Mouse (Mus musculus) skeletal muscle tissue, adult 2 months (tissue): ENCODE measurements around the gene Atf3.

ENCODE experiments used
- DNase-seq: peaks from one replicate; pipeline ENCODE4 v3.0.0-alpha.2; 2012; ENCODE audit warnings: low read depth, low spot score

The Atf3 gene

DNA sequence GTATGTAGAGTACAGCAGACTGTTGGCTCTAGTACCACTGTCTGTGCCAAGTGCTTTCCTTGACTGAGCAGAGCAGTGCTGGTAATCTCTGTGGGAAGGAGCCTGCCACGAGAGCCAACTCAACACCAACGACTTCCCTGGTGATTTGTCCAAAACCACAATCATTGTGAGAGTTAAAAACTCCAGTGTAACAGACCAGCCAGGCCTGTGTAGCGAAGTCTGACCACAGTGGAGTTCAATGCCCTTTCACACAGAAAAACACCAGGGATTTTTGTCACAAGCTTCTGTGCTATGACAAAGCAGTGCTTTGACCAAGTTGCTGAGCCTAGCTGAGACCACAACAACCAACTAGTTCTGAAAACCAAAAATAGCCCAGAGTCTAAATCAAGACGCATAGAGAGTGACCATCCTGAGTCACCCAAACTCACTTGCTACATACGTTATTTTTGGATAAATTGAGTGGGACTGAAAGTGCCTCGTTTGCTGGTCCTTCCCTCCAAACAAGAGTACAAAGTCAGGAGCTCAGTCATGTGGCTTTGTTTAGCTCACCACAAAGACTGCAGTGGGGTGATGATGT, 12.6 kb upstream of the Atf3 start:
- DNase-seq = no peak

DNA sequence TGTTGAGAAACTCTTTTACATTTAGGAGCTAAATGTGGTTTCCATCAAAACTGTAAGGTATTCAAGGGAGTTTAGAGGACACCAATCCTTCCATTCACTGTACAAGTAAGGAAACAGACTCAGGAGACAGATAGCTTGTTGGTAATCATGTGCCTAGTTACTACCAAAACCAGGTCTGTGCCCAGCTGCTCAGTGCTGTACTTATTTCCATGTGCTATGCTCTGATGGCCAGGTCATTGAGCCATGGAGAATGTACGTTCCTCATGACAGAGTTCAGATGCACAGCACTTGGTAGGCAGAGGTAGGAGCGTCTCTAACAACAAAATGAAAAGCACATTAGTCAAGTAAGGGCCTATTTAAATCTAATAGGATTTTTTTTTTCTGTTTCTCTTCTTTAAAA, 8.7 kb upstream of the Atf3 start:
- DNase-seq = no peak

DNA sequence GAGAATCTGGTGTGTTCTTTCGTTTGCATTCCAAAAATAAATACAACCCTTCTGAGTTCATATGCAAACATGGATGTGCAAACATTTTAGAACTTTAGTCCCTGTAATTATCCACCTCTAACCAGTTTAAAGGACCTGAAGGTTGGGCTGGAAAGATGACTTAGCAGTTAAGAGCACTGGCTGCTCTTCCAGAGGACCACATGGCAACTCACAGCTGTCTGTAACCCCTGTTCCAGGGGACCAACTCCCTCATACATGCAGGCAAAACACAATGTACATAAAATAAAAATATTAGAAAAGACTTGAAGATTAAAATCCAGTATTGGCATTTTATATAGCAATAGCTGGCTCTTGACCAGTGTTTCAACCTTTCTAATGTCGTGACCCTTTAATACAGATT, 7.9 kb upstream of the Atf3 start:
- no peak for DNase-seq

DNA sequence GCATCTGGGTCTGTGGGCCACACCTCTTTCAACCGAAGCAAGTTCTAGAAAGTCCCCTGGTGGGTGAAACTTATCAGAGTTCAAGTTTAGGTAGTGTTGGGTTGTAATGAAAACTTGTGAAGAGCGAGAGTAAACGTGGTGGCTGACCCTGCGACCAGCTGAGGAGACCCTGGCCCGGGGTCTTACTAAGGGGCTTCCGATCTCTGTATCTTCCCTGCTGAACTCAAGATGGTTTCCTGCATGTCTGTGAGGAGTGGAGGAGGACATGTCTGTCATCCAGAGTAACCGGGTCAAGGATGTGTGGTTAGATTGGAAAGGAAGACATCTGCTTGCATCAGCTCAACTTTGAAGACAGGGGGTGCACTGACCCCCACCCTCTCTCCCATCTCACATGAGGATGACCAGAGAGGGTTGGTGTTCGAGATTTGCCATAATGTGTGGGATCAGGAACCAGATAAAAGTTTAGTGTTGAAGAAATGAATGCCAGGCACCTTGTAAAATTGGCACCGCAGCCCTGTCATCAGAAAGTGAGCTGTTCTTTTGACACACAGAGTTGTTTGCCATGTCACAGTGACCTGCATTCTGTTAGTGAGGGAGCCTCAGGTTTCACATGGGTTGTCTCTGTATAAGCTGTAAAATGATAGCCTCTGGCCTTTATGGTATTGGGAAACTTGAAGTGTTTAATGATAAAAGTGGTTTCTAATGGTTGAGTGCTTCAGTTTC, 7.3 kb upstream of the Atf3 start:
- no peak for DNase-seq

DNA sequence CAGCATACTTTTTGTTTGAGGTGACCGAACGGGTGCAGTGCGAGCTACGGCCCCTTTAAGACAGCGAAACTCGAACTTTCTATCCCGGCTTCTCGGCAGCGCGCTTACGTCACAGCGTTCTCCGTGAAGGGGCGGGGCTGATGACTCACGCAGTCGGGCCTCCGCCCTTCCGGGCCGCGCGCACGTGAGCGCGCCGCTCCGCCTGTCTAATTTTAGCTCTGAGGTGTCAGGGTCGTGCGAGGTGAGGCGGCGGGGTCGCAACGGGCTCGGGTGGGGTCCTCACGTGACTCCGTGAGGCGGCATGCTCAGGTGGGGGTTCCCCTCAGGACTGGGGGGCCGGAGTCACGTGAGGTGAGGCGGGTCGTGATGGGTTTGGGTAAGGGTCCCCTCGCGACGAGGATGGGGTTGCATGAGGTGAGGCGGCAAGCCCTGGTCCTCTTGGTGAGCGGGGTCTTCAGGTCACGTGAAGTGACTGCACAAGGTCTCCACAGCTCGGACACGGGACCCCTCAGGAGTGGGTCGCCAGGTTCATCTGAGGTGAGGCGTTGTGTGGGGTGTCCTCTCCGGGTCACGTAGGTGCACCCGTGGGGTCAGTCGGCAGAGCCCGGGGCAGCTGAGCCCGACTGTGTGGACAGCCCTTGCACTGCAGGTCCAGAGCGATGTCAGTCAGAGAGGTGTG, 6.6 kb upstream of the Atf3 start:
- DNase-seq = peak; percentile 95

DNA sequence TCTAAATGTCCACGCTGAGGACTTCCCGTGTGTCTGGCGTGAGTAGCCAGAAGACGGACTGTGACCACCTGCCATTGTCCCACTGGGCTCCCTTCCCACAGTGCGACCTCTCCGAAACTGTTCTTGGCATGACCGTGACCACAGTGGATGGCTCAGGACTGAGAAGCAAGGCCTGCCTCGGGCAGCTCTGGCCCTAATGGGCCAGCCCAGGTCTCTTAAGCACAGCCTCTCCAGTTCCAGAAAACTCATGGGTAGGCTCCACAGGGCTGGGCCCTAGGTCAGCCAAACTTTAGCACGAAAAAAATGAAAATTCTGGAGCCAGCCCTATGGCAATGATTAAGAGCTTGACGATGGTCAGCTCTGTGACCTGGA, 6.1 kb upstream of the Atf3 start:
- DNase-seq = no peak

DNA sequence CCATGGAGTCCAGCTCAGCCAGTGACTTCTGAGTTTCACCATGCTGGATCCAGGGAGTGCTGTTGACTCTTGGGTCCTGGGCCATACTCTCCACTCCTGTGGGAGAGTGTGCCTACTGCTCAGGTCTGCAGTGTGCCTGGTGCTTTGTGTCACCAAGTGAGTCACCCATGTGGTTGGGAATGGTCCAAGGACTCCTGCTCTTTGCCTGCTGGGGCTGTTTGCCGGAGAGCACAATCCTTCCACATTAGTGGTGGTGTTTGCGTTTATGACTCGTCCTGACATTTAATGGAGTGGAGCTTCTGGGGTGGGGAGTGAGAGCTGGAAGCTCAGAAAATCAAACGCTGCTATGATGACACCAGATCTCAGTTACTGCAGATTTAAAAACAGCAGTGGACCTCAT, 4.2 kb upstream of the Atf3 start:
- DNase-seq = peak; percentile 13

DNA sequence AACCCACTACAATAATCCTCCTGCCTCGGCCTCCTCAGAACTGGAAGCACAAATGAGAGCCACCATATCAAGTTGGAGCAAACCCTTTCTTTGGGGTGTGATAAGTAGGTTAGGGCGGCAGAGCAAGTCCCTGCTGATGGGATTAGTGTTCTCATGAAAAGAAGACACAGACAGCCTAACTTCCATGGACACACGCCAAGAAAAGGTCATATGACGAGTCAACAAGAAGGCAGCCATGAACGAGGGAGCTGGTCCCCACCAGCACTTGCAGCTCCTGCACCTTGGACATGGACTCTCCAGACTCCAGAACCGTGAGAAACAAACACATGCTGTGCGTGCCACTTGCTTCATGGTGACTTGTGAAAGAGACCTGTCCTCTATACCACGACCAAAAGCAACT, 2.7 kb upstream of the Atf3 start:
- no peak for DNase-seq

DNA sequence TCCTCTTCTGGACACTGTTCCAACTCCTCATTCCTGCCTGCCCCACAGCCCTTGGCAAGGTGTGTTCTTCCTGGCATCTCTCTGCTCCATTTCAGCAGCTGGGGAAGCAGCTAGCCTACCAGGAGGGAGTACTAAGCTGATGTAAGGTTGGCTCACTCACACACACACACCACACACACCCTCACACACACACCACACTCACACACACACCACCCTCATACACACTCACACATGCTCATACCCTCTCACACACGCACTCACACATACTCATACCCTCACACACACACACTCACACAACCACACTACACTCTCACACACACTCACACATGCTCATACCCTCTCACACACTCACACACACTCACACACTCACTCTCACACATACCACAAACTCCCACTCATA, 1.9 kb upstream of the Atf3 start:
- no peak for DNase-seq

DNA sequence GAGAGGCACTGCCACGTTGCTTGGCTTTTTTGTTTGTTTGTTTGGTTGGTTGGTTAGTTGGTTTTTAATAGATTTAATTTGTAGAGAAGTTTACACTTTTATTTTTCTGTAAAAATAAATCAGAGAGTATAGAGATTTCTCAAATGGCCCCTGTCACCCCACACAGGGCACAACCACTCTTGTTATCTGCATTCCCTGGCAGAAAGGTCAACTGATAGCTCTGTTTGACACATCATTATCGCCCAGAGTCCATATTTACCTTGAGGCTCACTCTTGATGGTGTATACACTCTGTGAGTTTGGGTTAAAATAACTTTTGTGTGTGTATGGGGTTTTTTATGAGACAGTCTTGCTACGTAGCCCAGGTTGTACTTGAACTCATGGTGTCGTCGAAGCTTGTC, 744 bp upstream of the Atf3 start:
- no peak for DNase-seq

DNA sequence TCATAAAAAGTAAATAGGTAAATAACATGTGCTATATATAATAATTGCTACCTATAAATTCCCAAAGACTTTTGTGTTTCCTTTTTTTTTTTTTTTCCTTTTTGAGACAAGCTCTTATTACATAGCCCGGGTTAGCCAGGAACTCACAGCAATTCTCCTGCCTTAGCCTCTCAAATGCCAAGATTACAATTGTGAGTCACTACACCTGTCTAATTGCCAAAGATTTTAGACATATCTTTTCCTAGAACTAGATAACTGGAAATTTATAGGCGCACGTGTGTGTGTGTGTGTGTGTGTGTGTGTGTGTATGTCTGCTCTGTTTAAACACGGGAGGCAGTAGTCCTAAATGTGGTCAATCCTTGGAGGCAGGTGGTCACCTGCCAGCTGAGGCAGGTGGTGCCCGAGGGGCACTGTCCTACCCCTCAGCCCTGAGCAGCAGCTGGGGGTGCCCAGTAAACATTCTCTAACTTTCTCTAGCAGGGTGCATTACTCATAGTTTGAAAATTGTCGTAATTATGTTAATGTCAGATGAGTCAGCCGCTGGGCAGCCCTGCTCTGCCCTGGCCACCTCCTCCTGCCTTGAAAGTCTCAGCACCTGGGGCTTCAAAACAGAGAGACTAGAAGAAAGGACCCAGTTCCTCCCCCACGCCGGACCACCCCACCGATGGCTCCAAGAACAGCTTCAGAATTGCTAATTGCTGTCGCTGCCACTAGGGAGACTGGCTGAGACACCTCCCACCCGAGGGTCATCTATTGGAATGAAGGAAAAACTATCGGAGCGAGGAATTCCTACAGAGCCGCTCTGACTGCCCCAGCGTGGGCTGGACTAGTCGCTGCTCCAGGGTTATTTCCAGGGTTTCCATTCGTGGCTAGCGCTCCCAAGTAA, 1.8 kb downstream of the Atf3 start:
- no peak for DNase-seq

DNA sequence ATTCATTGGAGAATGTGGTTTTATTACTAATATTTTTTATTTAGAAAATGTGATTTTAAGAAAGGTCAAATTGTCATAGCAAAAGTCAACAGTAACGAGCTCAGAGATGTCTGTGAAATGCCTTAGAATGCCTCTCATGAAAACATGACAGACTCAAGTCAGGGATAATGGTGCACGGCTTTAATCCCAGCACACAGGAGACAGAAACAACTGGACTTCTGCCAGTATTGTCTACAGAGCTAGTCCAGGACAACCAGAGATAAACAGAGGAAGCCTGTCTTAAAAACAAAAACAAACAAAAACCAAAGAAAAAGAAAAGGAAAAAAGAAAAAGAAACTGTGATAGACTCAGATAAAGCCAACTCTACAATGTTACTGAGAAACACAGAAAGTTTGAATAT, 6.7 kb downstream of the Atf3 start:
- DNase-seq = no peak

DNA sequence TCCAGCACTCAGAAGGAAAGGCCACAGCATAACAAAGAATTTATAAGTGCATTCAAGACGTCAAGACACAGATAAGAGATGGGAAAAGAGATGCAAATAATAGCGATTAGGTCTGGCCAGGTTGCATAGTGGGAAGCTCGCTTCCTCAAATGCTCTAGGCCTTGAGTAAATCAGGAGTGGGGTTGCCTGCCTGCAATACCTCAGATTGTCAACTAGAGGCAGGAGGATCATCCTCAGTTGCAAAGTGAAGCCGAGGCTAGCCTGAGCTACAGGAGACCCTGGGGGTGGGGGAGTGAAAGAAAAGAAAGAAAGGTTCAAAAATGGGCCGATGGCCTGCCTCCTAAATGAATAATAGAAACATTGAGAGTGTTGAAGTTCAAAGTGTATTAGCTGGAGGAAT, 12.0 kb downstream of the Atf3 start:
- no peak for DNase-seq

DNA sequence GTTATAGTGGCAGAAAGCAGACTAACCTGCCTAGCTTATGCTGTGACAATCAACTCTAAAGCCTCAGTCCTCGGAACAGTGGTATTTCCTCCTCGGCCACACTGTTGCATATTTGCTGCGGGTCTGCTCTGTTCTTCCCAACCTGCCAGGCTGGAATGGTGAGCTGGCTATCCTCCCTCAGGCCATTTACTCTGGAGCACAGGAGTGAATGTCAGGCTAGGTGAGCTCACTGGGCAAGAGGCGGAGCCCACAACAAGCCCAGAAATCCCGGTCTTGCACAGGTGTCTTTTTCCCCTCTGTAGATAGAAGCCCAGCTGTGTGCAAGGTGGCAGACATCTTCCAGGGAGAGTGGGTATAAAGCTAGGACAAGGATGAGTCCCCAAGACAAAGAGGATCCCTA, 13.0 kb downstream of the Atf3 start:
- no peak for DNase-seq

DNA sequence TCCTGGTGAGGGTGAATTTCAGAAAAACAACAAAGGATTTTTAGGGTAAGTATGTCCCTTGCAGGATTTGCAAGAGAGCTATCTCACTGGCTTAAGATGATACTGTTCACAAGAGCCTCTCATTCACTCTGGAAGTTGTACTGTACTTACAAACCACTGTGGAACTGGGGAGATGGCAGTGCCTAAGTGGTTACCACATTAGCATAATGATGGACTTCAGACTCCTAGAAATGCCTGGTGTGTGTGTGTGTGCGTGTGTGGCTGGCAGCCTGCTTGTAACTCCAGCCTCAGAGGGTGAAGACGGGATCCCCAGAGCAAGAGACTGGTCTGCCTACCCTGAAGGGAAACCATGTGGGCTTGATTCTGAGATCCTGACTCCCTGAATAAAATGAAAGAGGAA, 14.3 kb downstream of the Atf3 start:
- no peak for DNase-seq

DNA sequence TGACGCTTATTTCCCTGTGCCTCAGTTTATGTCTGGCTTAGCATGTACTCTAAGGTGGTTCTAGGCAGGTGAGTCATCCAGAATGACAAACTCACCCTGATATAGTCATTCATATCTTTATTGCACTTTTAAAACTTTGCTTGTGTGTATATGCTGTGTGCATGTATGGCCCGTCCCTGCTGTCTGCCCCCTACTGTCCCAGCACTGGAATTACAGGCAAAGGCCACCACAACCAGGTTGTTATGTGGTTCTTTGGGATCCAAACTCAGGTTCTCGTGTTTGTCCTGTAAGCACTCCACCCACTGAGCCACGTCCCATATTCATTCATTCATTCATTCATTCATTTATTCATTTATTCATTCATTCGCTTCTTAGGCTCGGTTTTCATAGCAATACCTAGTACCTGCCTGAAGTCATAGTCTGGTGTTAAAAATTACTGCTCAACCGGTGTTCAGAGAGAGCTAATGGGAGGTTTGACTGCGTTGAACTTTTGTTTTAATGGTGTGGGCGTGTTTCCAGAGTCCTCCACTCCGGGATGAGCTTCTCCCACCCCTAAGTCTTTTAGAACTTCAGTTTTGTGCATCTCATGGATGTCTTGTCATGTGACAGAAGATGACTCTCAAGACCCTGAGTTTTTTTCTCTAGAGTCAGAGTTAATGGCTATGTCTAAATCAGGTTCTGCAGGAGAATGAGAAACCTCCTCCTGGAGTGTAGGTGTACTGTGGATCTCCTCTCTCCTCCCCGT, 15.5 kb downstream of the Atf3 start:
- DNase-seq = no peak

DNA sequence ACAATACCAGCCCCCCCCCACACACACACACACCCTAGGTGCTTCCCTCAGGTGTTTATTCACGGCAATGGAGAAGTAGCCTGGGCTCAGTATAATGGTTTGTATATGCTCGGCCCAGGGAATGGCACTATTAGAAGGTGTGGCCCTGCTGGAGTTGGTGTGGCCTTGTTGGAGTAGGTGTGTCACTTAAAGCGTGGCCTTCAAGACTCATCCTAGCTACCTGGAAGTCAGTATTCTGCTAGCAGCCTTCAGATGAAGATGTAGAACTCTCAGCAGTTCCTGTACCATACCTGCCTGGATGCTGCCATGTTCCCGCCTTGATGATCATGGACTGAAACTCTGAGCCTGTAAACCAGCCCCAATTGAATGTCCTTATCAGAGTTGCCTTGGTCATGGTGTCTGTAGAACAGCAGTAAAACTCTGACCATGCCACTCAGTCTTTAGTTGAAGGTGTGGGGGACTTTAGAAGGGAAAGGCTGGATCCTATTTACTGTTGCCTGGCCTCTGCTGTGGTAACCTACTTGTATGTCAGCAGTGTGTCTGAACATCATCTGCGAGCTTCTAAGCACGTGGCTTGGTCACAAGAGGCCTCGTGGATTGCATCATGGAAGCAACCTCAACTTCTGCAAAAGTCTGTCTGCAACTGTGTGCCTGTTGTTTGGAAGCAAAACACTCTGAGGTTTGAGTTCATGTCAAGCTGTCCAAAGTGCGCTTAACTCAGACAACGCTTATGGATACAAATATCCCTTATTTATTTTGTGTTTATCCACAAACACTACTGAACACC, 16.8 kb downstream of the Atf3 start:
- DNase-seq = peak; percentile 56

DNA sequence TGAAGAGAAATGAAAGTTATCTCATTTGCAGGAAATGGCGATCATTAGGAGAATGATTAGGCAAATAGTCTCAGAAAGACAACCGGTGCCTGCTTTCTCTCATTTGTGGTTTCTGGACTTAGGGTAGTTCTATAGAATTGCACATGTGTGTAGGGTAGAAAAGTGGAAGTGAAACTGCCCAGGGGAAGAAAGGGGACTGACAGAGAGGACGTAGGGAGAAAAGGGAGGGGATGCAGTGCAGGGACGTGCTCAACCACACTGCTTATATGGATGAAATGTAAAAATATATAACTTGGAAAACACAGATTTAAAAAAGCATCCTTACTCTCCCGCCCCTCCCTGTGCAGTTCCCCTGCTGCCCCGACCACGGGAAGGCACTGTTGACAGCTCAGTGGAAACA, 19.9 kb downstream of the Atf3 start:
- peak; percentile 34 for DNase-seq

DNA sequence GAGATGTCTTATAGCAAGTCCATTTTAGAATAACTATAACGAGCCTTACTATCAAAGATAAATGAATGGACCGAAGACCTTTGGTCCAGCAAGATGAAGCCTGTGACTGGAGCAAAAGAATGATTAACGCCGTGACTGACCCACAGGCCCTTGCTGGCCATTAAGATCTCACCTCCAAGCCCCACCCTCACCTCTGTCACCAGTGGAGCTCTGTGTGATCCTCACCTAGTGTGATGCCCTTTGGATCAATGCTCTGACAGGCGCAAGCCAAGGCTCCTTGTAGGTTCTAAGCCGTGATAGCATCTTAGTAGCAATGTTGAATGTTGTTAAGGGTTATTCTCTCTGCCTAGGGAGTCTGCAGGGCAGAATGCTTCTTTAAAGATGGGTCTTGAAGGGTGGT, 21.8 kb downstream of the Atf3 start:
- DNase-seq = no peak

DNA sequence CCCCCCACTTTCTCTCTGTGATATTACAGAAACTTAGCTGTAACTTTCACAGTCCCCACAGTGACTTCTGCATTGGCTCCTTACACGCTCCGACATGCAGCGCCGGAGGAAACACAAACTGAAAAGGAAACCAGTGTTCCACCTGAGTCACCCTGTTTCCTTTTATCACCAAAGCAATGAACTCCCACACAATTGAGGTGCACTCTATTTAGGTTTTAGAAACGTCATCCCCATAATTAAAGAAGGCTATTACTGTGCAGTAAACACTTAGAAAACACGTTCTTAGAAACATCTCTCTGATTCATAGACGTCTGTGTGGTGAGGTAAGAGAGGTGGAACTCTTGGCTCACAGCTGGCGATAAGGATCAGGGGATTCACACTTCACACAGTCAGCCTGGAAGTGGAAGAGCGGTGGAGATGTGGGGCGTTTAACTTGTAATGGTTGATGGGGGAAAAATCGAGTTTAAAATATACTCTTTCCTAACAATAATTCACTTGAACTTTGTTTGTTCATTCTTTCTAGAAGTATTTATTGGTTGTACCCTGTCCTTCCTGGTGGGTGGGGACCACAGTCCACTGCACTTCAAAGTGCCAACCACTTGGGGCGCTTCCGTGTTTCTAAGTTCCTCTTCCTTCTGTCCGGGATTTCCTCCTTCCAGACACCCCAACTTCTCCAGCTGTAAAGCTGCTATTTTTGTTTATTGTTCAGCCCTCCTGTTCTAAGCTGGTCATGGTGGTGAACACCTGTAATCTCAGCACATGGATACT, 24.0 kb downstream of the Atf3 start:
- peak; percentile 26 for DNase-seq
